Mouse (Mus musculus) embryonic fibroblast, embryonic 13.5 days (primary cell): Measurements from ENCODE around the gene Samm50.

ENCODE experiments used
- CTCF ChIP-seq: IDR thresholded peaks from 2 replicates; pipeline ENCODE4 v1.5.1; 2011; ENCODE audit warnings: mild to moderate bottlenecking, control low read depth, low read length, moderate library complexity, borderline replicate concordance; ENCODE audit not compliant: insufficient read depth
- POLR2A ChIP-seq: IDR thresholded peaks from 2 replicates; pipeline ENCODE4 v1.6.1; 2011; ENCODE audit warnings: low read depth, mild to moderate bottlenecking, control low read depth, low read length, moderate library complexity

DNA sequence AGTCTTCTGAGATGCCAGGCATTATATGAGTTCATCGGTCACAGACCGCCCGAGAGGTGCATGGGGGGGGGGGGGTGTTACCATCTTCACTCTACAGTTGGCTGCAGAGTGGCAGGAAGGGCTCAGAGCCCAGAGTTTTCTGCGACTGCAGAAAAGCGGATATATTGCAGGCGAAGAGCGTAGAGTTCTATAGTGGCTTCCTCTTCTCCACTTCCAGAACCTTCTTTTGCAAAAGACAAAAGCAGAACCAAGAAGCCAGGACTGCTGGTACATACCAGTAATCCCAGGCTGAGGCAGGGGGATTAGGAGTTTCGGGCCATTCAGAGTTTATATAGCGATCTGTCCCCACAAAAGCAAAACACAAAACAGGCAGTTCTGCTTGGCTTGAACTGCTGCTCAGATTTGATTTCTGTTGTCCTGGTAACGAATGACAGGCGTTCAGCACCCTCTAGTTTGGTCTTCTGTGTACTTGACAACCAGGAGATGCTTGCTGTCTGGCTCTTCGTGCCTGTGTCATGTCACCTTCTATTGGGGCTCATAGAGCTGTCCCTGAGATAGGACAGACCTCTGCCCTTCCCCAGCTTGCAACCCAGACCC, 64.3 kb downstream of the Samm50 start:
- TF ChIP-seq CTCF (no peak), POLR2A (no peak)
